Mouse (Mus musculus) gastrocnemius, postnatal 4 days (tissue): ENCODE data around the gene Tnni3. TPM values are rescaled to one million over a fixed set of nuclear protein-coding genes. Genes with fewer than 3 reads are reported as not detected.

Experiments used
- DNase-seq, 2 experiments: peaks; one replicate each; pipeline ENCODE4 v3.0.0; 2021 to 2022; ENCODE audit warnings: low spot score in 2 of 2, mixed read lengths in 2 of 2
- total RNA-seq, 2 experiments: library from RNA; stranded (reverse); gene quantifications; 2 replicates each; pipeline ENCODE4 v1.2.3; 2021

Gene Tnni3
- total RNA-seq, 2 experiments from 2014 or later: 1.7 to 3.0 TPM

DNA sequence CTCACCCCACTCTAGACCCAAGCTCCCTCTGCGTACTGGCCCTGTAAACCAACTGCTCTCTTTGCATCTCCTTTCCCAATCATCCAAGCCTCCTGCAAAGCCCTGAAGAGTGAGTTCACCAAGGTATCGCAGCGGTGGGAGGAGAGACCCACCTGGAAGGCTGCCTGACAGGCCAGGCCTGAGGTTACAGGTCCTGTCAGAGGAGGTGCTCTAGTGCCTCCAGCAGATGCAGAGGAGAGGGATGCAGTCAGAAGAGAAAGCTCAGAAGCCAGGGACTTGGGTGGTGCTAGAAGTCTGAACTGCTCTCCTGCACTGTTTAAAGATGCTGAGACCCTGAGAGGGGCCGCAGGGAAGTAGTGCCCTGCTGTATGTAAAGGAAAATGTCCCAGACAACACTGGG is 25.0 kb downstream of the Tnni3 start:
- no peak for DNase-seq

DNA sequence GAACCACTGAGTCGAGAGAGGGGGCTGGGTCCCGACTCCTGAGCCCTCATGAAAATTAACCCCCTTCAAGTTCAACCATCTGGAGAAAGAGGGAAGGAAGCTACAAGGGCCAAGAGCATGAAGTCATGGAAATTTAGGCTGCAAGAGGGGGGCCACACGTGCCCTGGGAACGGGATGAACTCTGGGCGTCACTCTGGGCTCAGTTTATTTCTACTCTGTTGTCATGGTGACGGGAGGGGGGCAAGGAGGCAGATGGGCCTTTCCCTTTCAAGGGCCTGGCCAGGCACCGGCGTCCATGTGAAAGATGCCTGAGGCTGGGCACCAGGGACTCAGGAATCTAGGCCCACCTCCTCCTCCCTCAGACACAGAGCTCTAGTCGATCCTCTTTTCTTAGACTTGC is 25.8 kb downstream of the Tnni3 start:
- DNase-seq: peak in 1 of 2 experiments; percentile 73

DNA sequence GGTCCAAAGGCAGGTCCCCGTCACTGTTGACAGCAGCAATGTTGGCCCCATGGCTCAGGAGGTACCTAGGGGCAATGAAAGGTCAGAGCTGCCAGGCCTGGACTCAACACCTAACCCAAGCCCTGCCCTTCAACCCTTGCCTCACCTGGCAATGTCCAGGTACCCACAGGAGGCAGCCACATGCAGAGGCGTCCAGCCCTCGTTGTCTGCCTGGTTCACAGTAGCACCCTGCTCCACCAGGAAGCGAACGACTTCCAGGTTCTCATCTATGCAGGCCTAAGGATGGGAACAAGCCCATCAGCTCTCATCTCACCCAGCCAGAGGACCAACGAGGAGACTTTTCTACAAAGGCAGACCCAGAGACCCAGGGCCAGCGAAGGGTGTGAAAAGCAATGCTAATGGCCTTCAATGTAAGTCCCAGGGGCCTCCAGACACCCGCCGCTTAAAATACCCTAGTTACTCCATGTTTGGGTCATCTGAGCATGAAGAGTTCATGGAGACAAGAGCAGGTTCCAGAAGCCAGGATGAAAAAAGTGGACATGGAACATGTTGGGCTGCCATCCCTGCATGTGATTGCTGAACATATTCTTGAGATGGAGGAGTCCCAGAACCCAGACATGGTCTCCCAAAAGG is 26.6 kb downstream of the Tnni3 start:
- DNase-seq: no peak

DNA sequence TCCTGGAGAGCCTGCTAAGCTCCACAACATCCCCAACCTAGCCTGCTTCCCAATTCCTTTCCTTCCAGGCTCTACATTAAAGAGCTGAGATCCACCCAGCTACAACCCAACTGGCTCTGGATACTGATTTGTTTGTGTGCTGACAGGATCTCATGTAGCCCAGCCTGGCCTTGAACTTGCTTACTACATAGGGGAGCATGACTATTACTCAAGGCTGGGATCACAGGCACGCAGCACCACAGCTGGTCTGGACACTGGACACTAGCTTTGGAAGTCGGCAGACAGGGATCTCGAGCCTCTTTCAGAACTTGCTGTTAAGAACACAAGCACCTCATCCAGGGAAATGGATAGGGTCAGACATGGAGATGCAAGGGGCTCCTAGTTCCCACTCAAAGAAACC is 27.6 kb downstream of the Tnni3 start:
- no peak for DNase-seq

DNA sequence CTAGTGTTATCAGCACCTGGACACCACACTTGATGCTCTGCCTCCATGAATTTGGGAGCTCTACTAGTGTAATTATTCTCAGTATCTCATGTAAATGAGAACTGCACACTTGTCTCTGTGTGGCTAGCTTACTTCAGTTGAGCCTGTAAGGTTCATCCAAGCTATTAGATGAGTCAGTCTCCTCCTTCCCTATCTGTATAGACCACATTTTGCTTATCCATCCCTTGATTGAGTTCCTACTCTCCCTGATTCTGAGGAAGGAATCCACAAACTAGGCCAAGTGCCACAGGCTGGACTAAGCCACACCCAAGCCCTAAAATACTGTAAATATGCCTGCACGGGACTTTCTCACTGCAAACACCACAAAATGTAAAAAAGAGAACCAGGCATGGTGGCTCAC is 30.0 kb downstream of the Tnni3 start:
- DNase-seq: no peak

DNA sequence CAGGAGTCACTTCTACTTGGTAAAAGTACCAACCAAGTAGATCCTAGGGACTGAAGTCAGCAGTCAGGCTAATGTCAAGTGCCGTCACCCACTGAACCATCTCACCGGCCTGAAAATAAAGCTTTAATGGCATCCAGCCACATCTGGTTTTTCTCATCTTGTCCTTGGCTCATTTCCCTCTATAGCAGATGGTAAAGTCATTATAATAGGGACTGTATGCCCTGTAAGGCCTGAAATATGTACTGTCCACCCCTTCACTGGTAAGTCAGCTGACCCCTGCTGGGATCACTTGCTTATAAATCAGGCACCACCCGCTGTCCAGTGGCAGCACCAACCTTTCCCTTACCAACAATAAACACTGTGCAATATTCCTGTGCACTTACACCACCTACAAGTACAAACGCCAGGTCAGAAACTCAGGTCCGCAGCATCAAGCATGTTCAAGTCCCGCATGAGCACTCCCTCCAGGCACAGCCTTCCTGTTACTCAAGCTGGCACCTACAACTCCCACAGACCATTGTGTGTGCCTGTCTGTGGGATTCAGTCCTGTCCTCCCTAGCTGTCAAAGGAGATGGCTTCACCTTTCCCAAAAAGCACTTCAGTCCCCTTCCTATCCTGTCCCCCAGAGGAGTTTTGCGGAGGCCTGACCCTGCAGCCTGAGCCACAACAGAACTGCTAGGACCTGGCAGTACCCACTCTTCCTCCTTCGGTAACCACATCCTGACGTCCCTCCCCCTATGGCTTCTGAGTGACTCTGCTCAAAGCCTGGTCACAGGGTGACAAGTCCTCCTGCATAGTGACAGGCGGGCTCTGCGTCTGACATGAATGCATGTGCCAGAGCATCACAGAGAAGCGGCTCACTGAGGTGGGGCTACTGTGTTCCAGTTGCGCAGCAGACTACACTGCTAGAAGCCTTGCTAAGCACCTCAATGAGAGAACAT is 31.5 kb downstream of the Tnni3 start:
- DNase-seq: no peak

DNA sequence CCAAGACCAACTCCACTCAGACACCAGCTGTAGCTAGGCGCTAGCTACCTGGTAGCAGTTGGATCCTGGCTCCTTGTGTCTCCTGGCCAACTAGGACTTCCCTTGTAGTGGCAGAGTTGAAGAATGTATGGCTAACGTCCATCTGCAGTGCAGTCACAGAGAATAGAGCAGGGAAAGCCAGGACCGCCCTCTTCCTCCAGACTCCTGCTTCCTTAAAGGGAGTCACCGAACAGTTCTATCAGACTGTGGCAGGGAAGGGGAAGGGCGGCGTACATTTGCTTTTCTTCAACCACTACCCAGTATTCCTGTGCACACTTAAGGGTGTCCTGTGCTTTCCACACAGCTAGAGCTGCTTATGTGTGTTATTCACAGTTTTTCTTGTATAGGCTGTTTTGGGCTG is 32.7 kb downstream of the Tnni3 start:
- no peak for DNase-seq

DNA sequence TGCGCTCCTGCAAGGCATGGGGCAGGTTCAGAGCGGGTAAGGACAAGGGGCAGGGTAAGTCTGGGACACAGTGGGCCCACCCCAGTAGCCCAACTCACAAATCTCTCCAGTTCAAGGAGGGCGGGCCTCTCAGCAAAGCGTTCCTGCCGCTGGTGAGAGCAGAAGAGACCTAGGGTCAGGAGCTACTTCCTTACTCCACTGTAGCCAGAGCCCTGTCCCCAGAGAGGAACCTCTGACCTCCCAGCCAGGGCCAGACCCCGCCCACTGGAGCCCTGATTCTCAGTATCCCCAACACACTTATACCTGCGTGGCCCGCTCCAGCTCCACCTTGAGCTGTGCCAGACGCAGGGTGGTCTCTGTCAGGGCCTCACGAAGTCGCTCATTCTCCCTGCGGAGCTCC is 41.7 kb downstream of the Tnni3 start:
- DNase-seq: no peak

DNA sequence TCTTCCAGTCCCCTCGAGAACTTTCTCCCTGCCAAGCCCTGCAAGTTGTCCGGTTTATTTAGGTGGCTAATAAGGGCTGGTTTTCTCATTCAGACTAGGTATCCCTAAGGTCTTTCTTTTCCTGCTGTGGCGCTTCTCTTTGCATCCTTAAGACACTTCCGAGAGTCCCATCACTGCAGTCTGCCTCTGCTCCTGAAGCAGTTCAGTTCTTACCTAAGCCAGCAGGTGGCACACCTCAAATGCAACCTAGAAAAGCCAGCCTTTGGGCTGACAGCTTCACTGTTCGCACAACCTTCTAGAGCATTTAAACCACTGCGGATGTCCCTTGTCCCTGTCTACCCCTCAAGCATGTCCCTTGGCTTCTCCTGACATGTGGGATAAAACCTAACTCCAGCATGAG is 44.4 kb downstream of the Tnni3 start:
- DNase-seq: no peak

DNA sequence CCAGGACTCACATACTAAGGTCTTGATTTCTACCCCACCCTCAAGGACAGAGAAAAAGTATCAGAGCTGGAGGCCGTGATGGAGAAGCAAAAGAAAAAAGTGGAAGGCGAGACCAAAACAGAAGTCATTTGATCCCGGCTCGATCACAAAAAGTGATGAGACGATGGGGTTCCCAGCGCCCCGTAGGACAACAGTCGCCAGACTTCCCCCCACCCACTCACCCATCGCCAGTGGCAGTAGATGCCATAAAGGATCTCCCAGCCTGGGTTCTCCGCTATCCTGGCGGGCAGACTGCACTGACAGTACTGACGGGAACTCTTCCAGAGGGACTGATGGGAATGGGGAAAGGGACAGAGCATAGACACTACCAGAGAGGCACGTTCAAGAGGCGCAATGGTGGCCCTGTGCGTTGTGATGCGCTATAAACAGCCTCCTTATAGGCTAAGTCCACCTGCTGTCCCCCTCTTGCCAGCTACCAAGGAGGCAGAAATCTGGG is 45.2 kb downstream of the Tnni3 start:
- DNase-seq: no peak

DNA sequence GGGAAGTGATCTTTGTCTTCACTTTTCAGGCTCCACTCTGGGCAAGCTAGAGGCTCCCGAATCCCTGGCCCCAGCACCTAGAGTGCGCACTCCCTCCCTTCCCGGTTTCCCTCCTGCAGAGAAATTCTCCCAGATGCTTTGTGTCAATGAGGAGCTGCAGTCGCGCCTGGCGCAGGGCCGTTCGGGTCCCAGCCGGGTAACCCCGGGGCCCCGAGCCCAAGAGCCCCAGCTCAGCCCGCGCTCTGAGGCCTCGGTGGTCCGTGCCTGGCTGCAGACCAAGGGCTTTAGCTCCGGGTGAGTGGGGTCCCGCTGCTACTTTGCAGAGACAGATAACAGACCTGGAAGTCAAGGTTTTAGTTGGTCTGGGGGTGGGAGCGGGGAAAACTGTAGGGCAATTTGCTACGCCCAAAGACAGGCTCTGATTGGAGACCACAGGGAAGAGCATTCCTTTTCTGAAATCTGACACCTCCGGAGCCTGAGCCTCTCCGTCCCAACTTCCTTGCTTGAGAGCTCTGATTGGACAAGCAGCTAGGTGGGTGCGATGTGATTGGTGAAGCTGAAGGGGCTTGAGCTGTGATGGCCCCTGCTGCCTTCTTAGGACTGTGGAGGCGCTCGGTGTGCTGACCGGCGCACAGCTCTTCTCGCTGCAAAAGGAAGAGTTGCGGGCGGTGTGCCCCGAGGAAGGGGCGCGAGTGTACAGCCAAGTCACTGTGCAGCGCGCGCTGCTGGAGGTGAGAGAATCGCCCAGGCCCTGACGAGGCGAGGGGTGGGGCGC is 45.8 kb downstream of the Tnni3 start:
- DNase-seq: peak in 1 of 2 experiments; percentile 65

DNA sequence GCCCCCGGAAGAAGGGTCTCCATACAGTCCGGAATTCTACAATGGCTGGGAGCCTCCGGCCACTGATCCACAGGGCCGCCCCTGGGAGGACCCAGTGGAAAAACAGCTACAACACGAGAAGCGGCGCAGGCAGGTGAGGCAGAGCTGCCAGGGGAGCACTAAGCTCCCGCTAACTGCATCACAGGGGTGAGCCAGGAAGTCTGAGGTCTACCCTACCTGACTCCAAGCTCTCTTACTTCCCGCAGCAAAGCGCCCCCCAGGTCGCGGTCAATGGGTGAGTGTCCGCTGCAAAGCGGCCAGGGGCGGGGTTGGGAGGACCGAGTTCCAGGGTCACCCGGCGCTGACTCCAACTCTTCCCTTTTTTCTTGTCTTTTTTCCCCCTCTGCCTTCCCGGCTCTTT is 50.1 kb downstream of the Tnni3 start:
- DNase-seq: no peak

DNA sequence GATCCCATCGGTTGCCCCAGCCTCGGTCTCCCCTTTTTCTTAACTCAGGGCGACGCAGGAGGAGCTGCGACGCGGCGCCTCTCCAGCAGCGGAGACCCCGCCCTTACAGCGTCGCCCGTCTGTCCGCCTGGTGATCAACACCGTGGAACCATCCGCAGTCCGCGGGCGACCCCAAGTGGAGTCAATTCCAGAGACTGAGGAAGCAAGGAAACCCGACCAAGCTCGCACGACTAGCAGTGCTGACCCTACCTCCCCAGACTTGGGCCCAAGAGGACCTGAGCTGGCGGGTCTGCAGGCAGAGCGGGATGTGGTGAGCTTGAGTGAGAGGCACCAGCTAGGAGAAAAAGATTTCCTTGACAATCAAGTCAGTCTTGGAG is 52.9 kb downstream of the Tnni3 start:
- DNase-seq: peak; percentile 53 to 80

DNA sequence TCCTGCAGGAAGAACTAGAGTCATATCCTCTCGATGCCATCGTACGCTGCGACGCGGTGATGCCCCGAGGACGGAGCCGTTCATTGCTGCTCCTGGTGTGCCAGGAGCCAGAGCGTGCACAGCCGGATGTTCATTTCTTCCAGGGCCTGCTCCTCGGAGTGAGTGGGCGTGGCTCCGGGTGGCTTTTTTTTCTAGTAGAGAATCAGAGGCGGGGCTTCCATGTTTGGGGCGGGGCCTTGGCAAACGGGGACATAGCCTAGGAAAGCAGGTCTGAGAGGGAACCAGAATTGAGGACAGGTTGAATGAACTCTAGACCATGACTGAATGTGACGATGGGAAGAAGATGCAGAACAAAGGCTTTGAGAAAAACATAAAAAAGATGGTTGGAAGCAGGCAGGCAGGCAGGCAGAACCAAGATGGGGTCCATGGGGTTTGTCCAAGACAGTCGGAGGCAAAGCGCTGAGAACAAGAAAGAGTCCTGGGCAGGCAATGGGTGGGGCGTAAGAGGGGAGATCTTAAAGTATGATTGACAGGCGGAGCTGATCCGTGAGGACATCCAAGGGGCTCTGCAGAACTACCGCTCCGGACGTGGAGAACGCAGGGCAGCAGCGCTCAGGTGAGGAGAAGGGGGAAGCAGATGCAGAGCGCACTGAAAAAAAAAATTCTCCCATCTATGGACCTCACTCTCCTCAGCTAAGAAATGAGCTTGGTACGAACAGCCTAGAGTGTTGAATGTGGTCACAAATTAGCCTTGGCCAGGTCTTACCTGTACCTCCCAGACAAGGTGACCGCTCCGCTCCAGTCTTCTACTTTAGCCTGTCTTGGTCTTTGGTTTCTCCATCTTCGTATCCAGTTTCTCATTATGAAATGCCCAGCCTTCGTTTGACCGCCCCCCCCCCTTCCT is 53.5 kb downstream of the Tnni3 start:
- DNase-seq: no peak

Other genes starting within 250 kb of the Tnni3 start
- not detected for gene Ncr1, start 186.5 kb downstream of the Tnni3 start, total RNA-seq
- not detected for gene Gp6, start 126.5 kb downstream of the Tnni3 start, total RNA-seq
- gene Rdh13, start 78.6 kb downstream of the Tnni3 start, total RNA-seq: 10 to 100 TPM; 18.0 to 20.7 TPM
- 1 to 10 TPM; 2.4 to 5.1 TPM for gene Eps8l1, start 63.6 kb downstream of the Tnni3 start, total RNA-seq
- gene Ppp1r12c, start 22.5 kb downstream of the Tnni3 start, total RNA-seq: 10 to 100 TPM; 63.9 to 81.6 TPM
- gene Tnnt1, start 7.8 kb downstream of the Tnni3 start, total RNA-seq: 100 to 1,000 TPM; 466 to 479 TPM
- under 1 TPM; 0.26 to 0.44 TPM for gene Dnaaf3, start 8.2 kb upstream of the Tnni3 start, total RNA-seq
- under 1 TPM in 1 of 2 experiments, not detected in 1; 0.25 TPM for gene Syt5, start 23.3 kb upstream of the Tnni3 start, total RNA-seq
- gene Ptprh, start 79.8 kb upstream of the Tnni3 start, total RNA-seq: not detected
- gene Tmem86b, start 107.2 kb upstream of the Tnni3 start, total RNA-seq: 1 to 10 TPM; 7.0 to 7.8 TPM
- 10 to 100 TPM; 72.0 to 76.5 TPM for gene Ppp6r1, start 134.8 kb upstream of the Tnni3 start, total RNA-seq
- 10 to 100 TPM; 25.7 to 27.8 TPM for gene Hspbp1, start 160.8 kb upstream of the Tnni3 start, total RNA-seq
- gene Brsk1, start 166.4 kb upstream of the Tnni3 start, total RNA-seq: 1 to 10 TPM; 6.7 to 7.3 TPM
- under 1 TPM; 0.13 to 0.29 TPM for gene Tmem150b, start 201.0 kb upstream of the Tnni3 start, total RNA-seq
- 10 to 100 TPM; 33.2 to 39.2 TPM for gene Kmt5c, start 215.9 kb upstream of the Tnni3 start, total RNA-seq
- gene Cox6b2, start 228.9 kb upstream of the Tnni3 start, total RNA-seq: 1 to 10 TPM; 7.6 to 8.0 TPM
- not detected for gene Fam71e2, start 247.1 kb upstream of the Tnni3 start, total RNA-seq